Mouse (Mus musculus) right cerebral cortex, postnatal 10 days (tissue): ENCODE data around the gene Vmn2r51.
"Not testable (repeated sequence)": the region's sequence is repeated elsewhere in the genome, so short reads cannot be mapped to it uniquely, and the experiment has no call there.

Source experiments
- DNase-seq, 2 experiments: peaks; one replicate each; pipeline ENCODE4 v3.0.0; 2021; ENCODE audit warnings: low spot score in 2 of 2

The Vmn2r51 gene

GRCm38 (mm10) chr7:10105641-10106040, at the start of gene Vmn2r51:
Vmn2r51 (minus strand) TSS chr7:10105741.
- DNase-seq: not testable (repeated sequence)

- DNase-seq: not testable (repeated sequence)
Observed at GRCm38 (mm10) chr7:10053196-10053595, 52.3 kb downstream of the Vmn2r51 start, which contains the start of gene Vmn2r50. Vmn2r50 (minus strand) TSS chr7:10053296.
